Mouse (Mus musculus): ENCODE results near the gene Glyctk.

Gene Glyctk

GRCm38 (mm10) chr9:106158037-106158491 is at the start of gene Glyctk:
Gene Glyctk (minus strand): TSS chr9:106158138.
- DNase-seq, result no peak

DNA sequence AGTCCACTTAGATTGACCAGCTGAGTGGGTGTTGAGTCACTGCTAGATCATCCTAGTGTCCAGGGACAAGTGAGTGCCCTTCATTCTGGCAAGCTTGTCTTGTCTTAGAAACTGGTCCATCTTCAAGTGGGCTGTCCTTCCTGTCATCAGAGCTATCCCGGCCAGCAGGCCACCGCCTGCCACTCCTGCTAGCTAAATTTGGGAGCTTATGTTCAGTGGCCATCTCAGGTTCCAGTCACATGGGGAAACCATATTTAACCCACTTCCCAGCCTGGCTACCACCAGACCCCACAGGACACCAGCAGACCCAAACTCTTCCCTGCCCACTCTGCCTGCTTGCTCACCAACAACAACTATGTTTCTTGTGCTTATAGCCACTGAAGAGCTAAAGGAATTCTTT is 48.6 kb upstream of the Glyctk start:
- no peak for DNase-seq

- DNase-seq, result no peak
Measured at GRCm38 (mm10) chr9:106205713-106206290, 47.9 kb upstream of the Glyctk start.

GRCm38 (mm10) chr9:106203990-106204851 is 46.3 kb upstream of the Glyctk start:
- DNase-seq, result peak; percentile 80 to 84

- peak; percentile 93 to 94 for DNase-seq
Measured at GRCm38 (mm10) chr9:106202819-106203636, 45.1 kb upstream of the Glyctk start, which contains the start of gene Twf2. Gene Twf2 (plus strand): TSS chr9:106203108.

DNA sequence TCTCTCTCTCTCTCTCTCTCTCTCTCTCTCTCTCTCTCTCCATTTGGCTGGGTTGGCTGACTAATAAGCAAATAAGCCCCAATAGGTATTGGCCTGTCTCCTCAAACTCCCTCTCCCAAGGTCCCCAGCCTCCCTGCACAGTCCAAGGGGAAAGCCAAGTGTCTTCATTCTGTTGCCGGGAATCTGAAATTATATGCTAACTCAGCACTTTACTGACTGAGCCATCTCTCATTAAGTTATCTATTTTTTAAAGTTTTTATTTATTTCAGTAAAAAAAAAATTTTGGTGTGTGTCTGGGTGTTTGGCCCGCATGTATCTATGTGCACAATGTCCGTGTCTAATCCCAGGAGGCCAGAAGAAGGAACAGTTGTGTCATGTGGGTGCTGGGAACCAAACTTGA is 44.0 kb upstream of the Glyctk start:
- DNase-seq, result no peak

DNA sequence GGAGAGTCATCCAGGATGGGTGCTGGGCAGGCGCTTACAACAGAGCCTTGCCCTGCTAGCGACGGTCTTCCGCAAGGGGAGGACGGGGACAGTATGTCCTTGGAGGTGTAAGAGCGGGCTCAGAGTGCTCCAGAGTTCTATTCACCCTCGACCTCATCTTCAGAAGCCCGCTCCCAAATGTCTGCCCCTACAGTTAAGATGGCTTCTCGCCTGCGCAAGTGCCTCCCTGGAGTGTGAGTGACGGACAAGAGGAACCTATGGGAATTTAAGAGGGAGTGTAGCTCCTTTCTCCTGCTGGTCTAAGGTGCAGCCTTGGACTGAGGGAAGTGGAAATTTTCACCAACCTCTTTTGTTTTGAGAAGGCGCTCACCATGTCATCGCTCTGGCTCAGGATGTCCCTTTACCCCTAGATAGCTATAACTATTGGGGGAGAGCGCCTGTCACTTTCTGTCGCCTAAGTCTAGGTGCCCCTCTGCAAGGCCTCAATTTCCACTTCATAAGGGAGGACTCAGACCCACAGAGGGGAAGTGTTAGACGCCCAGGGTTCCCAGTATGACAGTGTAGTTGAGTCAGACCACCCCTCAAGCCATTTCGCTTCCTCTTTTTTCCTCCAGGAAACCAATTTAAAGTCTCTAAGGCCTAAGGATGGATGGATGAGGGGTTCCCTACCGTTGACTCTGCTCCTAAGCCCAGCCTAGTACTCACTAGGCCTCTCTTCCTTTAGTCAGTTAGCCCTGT is 41.8 kb upstream of the Glyctk start, which contains the start of gene Ppm1m:
TSS of gene Ppm1m (minus strand) at position 212 of the 738 bp plus-strand sequence.
- no peak for DNase-seq

DNA sequence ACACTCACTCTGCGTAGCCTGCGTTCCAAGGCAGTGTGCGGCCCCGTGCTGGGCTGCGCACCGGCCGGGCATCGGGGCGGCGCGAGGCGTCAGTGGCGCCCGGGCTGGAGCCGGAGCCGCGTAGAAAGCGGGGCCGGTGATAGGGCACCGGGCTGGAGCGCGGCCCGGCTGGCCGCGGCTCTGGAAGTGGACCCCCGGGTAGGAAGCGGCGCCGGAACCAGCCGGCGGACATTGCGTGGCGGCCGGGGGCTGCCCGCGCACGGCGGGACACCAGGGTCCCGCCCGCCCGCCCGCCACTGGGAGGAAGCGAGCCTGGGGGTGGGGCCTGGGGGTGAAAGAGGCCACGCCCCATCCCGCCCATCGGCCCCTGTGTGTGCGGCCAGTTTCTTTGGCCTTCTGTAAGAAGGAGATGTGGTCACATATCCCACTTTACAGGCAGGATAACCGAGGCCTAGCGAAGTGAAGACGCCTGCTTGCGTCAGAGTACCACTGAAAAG is 41.1 kb upstream of the Glyctk start:
- peak; percentile 61 to 74 for DNase-seq

DNA sequence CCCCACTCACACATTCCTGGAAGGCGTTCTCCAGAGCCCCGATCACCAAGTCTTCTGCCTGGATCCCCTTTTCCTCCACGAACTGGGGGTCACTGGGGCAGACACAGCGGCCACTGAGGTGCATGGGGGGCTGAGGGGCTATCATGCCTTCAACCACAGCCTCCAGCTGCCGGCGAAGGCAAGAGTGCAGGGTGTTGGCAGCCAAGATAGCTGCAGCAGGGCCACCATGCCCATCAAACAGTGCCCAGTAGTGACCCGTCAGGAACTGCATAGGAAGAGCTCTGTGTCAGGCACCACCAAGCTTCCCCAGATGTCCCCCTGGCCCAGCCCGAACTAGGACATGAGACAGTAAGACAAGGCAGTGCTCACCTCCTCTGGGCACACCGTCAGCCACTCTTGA is 39.8 kb upstream of the Glyctk start:
- DNase-seq, result no peak

DNA sequence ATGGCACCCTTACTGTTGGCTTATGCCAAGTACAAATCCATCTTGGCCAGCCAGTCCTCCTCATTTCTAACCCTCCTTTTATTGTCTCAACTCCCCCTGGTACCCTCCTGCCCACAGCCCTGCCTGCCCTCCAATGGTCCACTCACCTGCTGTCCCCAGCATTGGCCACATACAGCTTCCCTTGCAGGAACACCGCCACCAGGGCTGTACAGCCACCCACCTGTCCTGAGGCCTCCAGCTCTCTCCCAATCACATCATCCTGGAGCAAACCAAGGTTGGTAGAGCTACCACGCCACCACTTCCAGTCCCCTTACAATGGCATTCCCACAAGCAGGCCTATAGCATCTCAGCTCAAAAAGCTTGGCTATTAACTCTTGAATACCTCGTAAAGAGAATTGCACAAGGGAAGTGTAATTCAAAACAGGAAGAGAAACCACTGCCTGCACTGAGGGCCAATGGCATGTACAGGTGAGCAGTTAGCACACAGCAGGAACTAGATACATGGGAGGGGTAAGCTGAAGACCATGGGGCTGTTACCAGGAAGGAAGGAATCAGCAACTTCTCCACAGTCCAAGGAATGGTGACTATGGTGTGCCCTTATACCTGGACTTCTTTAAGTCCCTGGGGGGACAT is 39.3 kb upstream of the Glyctk start:
- no peak for DNase-seq

DNA sequence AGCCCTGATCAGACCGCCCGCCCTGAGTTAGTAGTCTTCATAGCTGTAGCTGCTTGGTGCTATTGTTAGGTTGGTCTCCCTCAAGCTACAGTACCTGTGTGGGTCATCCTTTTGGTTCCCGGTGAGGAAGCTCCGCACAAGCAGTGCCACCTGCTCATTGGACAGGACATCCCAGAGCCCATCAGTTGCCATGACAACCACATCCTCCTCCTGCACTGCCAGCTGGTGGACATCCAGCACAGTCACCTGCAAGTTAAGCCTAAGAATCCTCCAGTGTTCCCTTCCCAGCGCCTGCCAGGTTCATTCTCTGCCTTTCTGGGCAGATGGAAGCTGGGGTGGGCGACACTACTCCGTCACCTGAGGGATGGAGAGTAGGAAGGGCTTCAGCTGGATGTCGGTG is 37.8 kb upstream of the Glyctk start:
- DNase-seq, result peak; percentile 78 to 84

DNA sequence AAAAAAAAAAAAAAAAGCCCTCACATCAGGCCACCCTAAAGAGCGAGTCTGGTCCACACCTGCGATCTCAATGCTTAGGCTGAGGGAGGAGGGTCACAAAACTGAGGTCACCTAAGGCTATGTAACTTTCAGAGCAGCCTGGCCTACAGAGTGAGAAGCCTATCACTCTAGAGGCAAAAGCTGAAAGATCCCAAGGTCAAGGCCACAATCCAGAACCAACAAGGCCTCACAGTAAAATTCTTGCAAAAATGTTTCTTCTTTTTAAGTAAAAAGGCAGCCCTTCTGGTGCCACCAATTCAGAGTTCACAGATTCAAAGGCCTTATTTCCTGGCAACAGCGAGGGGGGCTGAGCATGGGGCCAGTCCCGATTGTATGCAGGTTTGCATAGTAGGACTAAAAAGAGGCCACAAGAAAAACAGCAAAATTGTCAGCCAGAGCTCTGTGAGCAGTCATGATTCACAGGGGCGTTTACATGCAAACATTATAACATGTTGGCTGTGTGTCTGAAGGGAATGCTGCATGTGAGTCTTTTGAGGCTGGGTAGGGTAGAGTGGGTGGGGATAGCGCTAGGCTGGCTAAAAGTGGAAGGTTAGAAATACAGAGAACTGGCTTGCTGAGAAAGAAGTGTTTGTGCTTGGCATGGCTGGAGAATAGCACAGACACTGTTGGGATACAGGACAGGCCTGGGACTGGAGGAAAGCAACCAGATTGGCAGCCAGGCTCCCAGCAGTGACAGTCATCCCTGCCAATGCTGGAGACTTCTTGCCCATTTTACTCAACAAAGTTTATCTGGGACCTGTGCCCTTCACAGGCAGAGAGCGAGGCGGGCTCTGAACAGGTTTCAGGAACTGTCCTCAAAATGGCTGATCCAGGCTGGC is 36.2 kb upstream of the Glyctk start:
- DNase-seq, result peak; percentile 76 to 79

DNA sequence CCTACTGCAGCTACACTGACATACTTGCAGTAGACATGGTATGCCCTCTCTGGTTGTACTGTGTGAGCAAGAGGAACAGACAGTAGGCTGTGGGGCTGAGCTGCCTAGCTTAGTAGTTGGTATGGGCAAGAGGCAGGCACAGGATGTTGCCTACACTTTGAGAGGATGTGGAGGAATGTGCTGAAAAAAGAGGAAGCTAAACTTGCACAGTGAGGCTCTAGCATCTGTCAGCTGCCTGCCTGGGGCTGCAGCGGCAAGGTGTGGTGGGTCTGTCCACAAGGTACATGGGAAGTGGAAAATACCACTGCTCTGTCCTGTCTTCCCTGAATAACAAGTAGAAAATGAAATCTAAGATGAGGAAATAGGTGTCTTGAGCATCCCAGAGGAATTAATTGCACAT is 35.1 kb upstream of the Glyctk start:
- no peak for DNase-seq

GRCm38 (mm10) chr9:106192024-106192423 is 34.1 kb upstream of the Glyctk start:
- no peak for DNase-seq

GRCm38 (mm10) chr9:106191355-106191754 is 33.4 kb upstream of the Glyctk start:
- DNase-seq, result no peak

GRCm38 (mm10) chr9:106183996-106184395 is 26.1 kb upstream of the Glyctk start:
- no peak for DNase-seq

- DNase-seq, result no peak
Measured at GRCm38 (mm10) chr9:106182146-106182545, 24.2 kb upstream of the Glyctk start.

DNA sequence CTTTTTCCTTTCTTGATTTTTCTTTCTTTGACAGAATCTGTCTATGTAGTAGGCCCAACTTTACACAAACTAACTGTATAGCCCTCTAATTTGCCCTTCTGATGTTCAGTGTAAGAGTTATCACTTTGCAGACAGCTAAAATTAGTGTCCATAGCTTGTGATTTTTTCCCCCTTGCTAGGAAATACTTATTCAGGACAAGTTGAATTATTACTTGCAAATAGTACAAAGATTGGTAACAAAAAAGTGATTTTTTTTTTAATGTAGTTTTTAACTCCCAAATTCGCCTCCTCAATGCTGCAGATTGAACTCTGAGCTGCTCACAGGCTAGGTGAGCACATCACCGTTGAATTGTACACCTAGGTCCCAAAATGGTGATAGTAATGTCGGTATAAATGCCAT is 22.0 kb upstream of the Glyctk start:
- DNase-seq, result no peak

DNA sequence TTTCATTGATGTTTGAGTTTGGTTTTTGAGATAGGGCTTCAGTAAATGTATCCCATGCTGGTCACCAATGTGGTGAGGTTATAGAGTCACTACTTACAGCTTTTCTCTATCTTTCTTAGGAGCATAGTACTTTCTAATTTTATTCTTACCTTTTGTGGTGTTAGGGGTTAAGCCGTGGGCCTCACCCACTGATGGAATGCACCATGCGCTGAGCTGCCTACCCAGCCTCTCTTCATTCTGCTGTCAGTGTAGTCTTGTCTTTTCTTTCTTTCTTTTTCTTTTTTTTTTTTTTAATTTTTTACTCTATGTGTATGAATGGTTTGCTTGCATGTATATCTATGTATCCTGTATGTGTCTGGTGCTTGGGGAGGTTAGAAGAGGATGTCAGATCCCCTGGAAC is 21.5 kb upstream of the Glyctk start:
- DNase-seq, result no peak

- no peak for DNase-seq
Measured at GRCm38 (mm10) chr9:106177799-106178198, 19.9 kb upstream of the Glyctk start.

- DNase-seq, result no peak
Measured at GRCm38 (mm10) chr9:106176769-106177168, 18.8 kb upstream of the Glyctk start.

All from cerebellum, postnatal 25 days (tissue).